Mouse (Mus musculus): Measurements from ENCODE around the gene Znrf3.

DNA sequence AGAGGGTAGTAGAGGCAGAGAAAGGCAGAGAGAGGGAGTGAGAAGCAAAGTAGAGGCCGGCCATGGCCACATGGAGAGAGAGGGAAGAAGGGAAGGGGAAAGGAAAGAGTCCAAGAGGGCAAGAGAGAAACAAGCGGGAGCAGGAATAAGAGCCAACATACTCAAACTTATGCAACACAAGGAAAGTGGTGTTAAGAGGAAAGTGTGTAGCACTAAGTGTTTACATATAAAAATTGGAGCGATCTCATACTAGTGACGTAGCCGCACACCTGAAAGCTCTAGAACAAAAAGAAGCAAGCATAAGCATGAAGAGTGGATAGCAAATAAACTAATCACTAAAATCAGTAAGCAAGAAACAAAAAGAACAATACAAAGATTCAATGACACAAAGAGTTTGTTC, 95.2 kb downstream of the Znrf3 start:
- TF ChIP-seq CTCF (IDR thresholded peaks at IDR 0.05; ENCODE audit: low read depth, low read length) = no peak
- no peak for TF ChIP-seq GATA1 (IDR thresholded peaks at IDR 0.05; ENCODE audit: borderline replicate concordance, low read length)

All from G1E (cell line).